Mouse (Mus musculus): ENCODE measurements around the gene Rcn3.

DNA sequence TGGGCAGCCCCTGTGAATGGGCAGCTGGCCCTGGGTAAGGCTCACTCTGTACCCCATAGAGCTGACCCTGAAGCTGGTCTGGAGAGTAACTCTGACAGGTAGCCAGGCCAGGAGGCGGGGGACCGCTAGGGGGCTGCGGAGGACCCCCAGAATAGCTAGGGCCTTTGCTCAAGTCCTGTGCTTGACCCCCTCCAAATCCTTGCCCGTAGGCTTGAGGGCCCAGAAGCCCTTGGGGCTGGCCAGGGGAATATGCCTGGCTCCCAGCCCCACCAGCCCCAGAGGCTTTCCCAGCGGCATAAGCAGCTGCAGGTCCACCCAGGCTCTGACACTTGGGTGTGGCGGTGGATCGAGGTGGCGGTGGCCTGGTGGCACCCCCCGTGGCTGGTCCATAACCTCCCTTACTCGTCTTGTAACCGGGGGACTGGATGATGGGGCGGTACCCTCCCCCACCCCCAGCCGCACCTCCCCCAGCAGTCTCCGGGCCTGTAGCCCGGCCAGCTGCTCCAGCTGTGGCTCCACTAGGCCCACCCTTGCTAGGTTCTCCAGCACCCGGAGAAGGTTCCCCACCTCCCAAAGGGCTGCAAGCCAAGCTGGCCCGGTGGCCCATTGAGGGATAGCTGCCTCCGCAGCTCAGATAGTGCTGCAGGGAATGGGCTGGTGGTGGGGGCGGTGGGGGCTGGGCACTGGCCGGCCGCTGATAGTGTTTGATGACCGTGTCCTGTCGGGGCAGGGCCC lies 42.9 kb downstream of the Rcn3 start:
- TF ChIP-seq CTCF (IDR thresholded peaks at IDR 0.05; ENCODE audit: low read depth): no peak
- no peak for TF ChIP-seq EP300 (optimal IDR thresholded peaks at IDR 0.05)
